Mouse (Mus musculus) heart, embryonic 16.5 days (tissue): ENCODE results near the gene Gemin8. TPM values are rescaled to one million over a fixed set of nuclear protein-coding genes. Genes with fewer than 3 reads are reported as not detected.

ENCODE experiments used
- ATAC-seq: fragments of 200-750 bp; cut with Nextera tagmentation; replicated peaks from 2 replicates; pipeline ENCODE4 v1.8.0; 2017; ENCODE audit warnings: moderate number of reproducible peaks; ENCODE audit not compliant: insufficient read depth, low FRiP score; ENCODE audit errors: extremely low read depth
- H3K27ac ChIP-seq: fragments of 300-500 bp; sonication (generic); 2 replicates; pipeline ENCODE4 v1.5.1; 2014; ENCODE audit warnings: mild to moderate bottlenecking, low read length, control low read depth, moderate library complexity
- H3K27me3 ChIP-seq: fragments of 300-500 bp; sonication (generic); 2 replicates; pipeline ENCODE4 v1.6.1; 2014; ENCODE audit warnings: low read length, mixed read lengths; ENCODE audit not compliant: control insufficient read depth, insufficient read depth
- H3K36me3 ChIP-seq: fragments of 300-500 bp; sonication (generic); 2 replicates; pipeline ENCODE4 v1.6.1; 2014; ENCODE audit not compliant: control insufficient read depth, insufficient read depth
- H3K4me1 ChIP-seq: fragments of 300-500 bp; sonication (generic); 2 replicates; pipeline ENCODE4 v1.6.1; 2014; ENCODE audit warnings: low read length, mixed read lengths; ENCODE audit not compliant: control insufficient read depth, insufficient read depth
- H3K4me2 ChIP-seq: fragments of 300-500 bp; sonication (generic); 2 replicates; pipeline ENCODE4 v1.6.1; 2014; ENCODE audit warnings: low read depth, mild to moderate bottlenecking, control low read depth, low read length
- H3K4me3 ChIP-seq: fragments of 300-500 bp; sonication (generic); 2 replicates; pipeline ENCODE4 v1.5.1; 2014; ENCODE audit warnings: mild to moderate bottlenecking, control low read depth, low read length
- H3K9ac ChIP-seq: fragments of 300-500 bp; sonication (generic); 2 replicates; pipeline ENCODE4 v1.6.1; 2014; ENCODE audit warnings: low read length, control low read depth
- H3K9me3 ChIP-seq: fragments of 300-500 bp; sonication (generic); replicated peaks from 2 replicates; pipeline ENCODE4 v1.6.1; 2016; ENCODE audit warnings: low read length; ENCODE audit not compliant: control insufficient read depth
- WGBS: fragments of 180-500 bp; shearing (Covaris S2); extraction: QIAGEN DNeasy Blood & Tissue Kit; methylation state at CpG from one replicate; pipeline ENCODE4 v1.1.7; 2014; 5-methylcytosine and 5-hydroxymethylcytosine counted together
- polyA plus RNA-seq: library from polyadenylated mRNA; unstranded; fragments of >200 nt; fragmentation: Nextera tagmentation; extraction: Ambion mirVana; gene quantifications from 2 replicates; pipeline ENCODE4 v1.2.1, GENCODE M21; 2015

The Gemin8 gene
- 6.8 and 7.6 TPM in 2 replicates for polyA plus RNA-seq

DNA sequence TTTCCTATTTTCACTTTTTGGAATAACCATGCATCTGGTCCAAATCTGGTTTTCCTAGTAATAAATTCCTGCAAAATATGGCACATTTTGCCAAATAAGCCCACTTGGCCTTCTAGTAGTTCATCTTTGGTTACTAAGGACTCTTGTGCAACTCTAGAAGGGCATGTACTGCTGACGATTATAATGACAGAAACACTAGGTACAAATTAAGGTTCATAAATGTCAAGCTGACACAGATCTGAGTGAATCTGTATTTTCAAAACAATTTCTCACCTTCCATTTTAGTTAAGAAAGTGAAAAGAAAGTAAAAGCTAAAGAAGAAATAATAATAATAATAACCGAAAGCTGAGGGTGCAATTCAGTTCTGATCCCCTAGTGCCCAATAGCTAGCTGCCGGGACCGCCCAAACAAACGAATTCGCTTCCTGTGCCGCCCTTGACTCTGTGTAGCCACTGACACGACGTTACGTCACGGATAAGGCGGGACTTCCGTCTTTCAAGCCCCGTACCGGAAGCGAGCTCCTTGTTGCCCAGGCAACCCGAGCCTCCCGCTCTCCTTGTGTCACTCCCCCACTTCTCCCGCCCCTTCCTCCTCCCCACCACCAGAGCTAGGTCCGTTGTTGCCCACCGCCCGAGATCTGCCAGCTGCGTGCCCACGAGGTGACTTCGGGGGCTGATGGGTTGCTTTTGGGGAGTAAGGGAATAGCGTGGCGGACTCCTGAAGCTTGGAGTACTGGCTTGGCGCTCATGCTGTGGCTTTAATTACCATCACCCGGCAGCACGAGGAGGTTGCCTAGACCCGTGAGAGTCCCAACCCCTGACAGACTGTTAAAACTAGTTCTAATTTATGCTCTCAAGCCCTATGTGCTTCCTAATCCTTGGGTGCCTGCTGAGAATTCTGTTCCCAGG lies at the start of gene Gemin8:
TSS of gene Gemin8 (plus strand) at position 563 of the 908 bp plus-strand sequence.
- Histone ChIP-seq H3K36me3 (no peaks in the 10 kb centered on the region), H3K4me2 (peak within 1 kb of the TSS; percentile 70), H3K27ac (peak within 1 kb of the TSS; percentile 79), H3K9ac (peak within 1 kb of the TSS; percentile 75), H3K4me1 (no peaks in the 10 kb centered on the region), H3K4me3 (peak within 1 kb of the TSS; percentile 75), H3K9me3 (no peaks in the 10 kb centered on the region), H3K27me3 (no peaks in the 10 kb centered on the region)
- WGBS: 13% methylated on average over 31 of the region's 31 CpGs
- peak; percentile 99 for ATAC-seq

DNA sequence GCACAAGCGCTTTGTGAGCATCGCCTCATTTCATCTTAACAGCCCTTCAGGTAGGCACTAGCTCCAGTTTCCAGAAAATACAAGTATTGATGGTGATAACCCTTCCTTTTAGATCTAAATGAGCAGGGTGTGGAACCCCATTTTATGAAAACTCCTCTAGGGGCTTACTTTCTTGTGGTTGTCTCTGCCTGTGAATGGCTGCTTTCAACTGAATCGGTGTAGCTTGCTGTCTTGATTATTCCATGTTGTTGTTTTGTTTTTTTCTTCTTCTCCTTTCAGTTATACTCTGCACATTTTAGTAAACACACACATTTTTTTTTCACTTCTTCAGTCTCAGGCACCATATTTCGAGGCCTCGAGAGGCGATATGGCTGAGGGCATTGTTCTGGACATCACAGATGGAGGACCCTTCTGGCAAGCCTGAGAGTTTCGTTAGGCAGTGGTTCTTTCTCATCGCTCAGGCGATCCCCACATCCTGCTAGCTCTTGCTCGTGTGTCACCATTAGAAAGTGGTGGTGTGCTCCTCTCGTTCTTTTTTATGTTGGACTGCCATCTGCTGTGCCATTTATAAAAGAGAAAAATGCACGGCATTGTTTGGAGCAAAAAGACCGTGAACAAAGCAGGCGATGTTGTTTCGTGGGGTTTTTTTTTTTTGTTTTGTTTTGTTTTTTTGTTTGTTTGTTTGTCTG lies 23.0 kb upstream of the Gemin8 start:
- Histone ChIP-seq H3K27ac (no peak overlapping the region), H3K36me3 (no peaks in the 10 kb centered on the region), H3K4me2 (no peak overlapping the region), H3K9me3 (no peaks in the 10 kb centered on the region), H3K9ac (no peak overlapping the region), H3K4me3 (no peak overlapping the region), H3K27me3 (no peaks in the 10 kb centered on the region), H3K4me1 (no peaks in the 10 kb centered on the region)
- no peak for ATAC-seq
- WGBS: 78% methylated on average over 15 of the region's 15 CpGs

DNA sequence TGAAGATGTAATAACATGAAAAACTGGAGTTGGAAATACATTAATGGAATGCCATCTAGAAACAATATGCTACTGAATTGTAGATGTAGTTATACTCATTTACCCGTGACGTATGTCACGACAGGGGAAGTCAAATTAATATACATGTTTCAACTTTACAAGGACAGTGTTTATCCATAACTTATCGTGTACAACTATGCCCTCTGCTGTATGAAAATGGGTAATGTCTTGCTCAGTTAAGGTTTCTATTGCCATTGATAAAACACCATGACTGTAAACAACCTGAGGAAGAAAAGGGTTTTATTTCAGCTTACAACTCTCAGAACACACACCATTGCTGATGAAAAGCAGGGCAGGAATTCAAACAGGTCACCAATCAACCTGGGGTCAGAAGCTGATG lies 7.5 kb upstream of the Gemin8 start:
- H3K9me3 ChIP-seq: no peaks in the 10 kb centered on the region
- H3K36me3 ChIP-seq: no peaks in the 10 kb centered on the region
- WGBS: 53% methylated on average over 4 of the region's 4 CpGs
- no peak overlapping the region for H3K4me2 ChIP-seq
- no peaks in the 10 kb centered on the region for H3K27me3 ChIP-seq
- no peak overlapping the region for H3K4me3 ChIP-seq
- H3K9ac ChIP-seq: no peak overlapping the region
- no peak overlapping the region for H3K27ac ChIP-seq
- no peaks in the 10 kb centered on the region for H3K4me1 ChIP-seq
- no peak for ATAC-seq

DNA sequence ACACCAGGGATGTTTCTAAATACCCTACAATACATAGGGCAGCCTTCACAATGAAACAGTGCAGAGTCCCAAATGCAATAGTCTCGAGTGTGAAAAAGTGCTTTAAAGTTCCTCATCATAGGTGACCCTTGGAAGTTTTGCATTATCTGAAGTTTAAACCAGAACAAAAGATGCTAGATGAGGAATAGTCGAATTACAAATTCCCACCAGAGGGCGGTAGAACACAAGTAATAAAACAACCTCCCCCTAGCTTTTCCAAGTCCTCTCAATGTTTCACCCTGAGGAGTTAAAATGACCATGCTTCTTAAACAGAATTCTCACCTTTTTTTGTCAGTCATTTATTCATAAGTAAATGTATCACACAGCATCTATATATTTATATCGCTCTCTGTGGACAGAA lies 2.9 kb upstream of the Gemin8 start:
- no peak for ATAC-seq
- no peaks in the 10 kb centered on the region for H3K27me3 ChIP-seq
- no peak overlapping the region for H3K9ac ChIP-seq
- H3K4me3 ChIP-seq: no peak overlapping the region
- no peak overlapping the region for H3K4me2 ChIP-seq
- H3K27ac ChIP-seq: no peak overlapping the region
- no peaks in the 10 kb centered on the region for H3K9me3 ChIP-seq
- 4% methylated on average over 4 of the region's 4 CpGs for WGBS
- H3K4me1 ChIP-seq: no peaks in the 10 kb centered on the region
- H3K36me3 ChIP-seq: no peaks in the 10 kb centered on the region

DNA sequence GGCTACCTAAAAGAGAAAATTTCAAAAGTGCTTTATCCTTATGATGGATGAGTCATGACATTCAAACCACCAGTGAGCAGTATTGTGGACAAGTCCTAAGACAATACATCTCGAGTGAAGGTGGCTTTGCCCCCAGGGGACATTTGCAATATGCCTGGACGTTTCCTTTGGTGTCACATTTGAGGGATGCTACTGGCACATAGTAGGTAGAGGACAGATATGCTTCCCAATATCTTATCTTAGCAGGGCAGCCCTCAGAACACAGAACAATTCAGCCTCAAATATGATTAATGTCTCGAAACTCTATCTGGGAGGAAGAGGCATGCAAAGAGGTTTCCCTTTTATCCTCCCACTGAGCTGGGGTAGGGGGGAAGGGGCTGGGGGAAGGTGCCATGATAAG lies 2.3 kb upstream of the Gemin8 start:
- Histone ChIP-seq H3K9me3 (no peaks in the 10 kb centered on the region), H3K4me2 (no peak overlapping the region), H3K4me3 (no peak overlapping the region), H3K27me3 (no peaks in the 10 kb centered on the region), H3K27ac (no peak overlapping the region), H3K9ac (no peak overlapping the region), H3K36me3 (no peaks in the 10 kb centered on the region), H3K4me1 (no peaks in the 10 kb centered on the region)
- WGBS: 26% methylated on average over 3 of the region's 3 CpGs
- no peak for ATAC-seq

DNA sequence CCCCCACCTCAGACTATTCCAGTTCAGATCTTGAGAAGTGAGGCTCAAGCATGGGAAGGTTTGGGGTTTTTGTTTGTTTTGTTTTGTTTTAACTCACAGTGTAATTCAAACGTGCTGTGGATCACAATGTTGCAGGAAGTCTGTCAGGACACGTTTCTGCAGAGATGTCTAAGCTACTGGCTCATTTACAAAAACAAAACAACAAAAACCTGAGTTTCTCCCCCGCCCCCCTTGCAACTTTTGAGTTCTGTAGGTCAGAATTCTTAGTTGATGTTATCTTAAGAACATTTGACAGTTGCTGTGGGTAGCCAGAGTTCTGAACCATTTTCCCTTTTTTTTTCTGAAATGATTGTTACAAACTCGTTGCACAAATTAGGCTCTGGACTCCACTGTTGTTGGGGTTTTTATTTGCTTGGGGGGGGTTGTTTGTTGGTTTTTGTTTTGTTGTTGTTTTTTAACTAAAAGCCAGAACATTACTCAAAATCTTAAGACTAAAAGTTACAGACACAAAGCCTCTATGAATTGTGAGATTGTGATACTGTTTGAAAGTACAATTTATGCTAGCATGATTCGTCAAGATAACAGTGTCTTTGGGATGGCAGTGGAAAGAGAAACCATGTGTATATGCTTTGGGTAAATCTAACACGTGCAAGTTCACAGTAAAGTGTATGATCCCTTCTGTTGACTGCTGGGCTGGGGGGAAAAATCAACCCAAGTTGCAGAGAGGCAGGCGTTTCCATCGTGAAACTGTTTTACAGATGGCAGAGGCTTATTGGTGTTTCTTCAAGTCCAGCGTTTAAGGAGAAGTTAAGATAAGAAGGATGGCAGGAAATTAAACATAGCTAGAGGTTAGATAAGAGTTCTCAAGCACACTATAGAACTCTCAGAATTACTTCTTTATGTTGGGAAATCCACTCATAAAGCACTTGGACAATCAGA lies 815 bp downstream of the Gemin8 start:
- peak overlapping the region; percentile 70 for H3K4me2 ChIP-seq
- 16% methylated on average over 9 of the region's 9 CpGs for WGBS
- H3K36me3 ChIP-seq: no peaks in the 10 kb centered on the region
- H3K27ac ChIP-seq: peak overlapping the region; percentile 79
- peak overlapping the region; percentile 75 for H3K9ac ChIP-seq
- ATAC-seq: no peak
- H3K27me3 ChIP-seq: no peaks in the 10 kb centered on the region
- H3K4me1 ChIP-seq: no peaks in the 10 kb centered on the region
- peak overlapping the region; percentile 75 for H3K4me3 ChIP-seq
- no peaks in the 10 kb centered on the region for H3K9me3 ChIP-seq

DNA sequence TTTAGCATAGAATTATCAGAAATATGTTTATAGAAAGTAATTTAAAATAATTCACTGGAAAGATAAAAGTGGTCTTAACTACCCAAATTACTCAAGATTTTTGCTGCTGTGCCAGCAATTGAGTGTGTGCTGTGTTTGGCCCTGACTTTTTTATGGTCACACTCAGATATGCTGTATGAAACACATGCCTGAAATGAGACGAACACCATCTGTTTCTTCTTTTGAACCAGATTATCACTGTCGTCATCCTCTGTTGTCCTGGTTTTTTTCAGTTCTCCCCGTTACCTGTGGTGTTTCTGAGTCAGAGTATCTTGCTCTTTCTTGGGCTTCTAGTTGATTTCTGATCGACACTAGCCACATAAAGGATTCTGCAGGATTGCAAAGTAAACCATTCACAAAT lies 1.8 kb downstream of the Gemin8 start:
- Histone ChIP-seq H3K27ac (no peak overlapping the region), H3K4me2 (no peak overlapping the region), H3K9ac (no peak overlapping the region), H3K36me3 (no peaks in the 10 kb centered on the region), H3K4me3 (no peak overlapping the region), H3K4me1 (no peaks in the 10 kb centered on the region), H3K27me3 (no peaks in the 10 kb centered on the region), H3K9me3 (no peaks in the 10 kb centered on the region)
- WGBS: 53% methylated on average over 4 of the region's 4 CpGs
- no peak for ATAC-seq

DNA sequence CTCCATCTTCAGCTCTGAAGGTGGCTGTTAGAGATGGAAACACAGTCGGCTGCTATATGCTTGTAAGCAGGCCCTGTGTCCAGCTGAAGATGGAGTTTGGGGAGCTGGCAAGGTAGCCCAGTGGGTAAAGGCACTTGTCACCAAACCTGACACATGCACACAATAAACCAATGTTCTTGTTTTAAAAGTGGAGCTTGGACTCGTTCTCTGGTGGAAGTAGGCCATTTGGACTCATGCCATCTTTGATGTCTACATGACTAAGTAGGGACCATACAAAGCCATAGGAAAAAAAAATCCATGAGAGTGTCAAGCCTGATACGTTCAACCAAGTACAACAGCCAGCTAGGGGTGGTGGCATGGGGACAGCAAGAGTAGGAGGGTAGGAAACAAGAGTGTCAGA lies 2.4 kb downstream of the Gemin8 start:
- H3K27me3 ChIP-seq: no peaks in the 10 kb centered on the region
- no peaks in the 10 kb centered on the region for H3K9me3 ChIP-seq
- H3K4me1 ChIP-seq: no peaks in the 10 kb centered on the region
- H3K4me2 ChIP-seq: no peak overlapping the region
- WGBS: 42% methylated on average over 3 of the region's 3 CpGs
- no peak overlapping the region for H3K27ac ChIP-seq
- H3K4me3 ChIP-seq: no peak overlapping the region
- no peak for ATAC-seq
- H3K9ac ChIP-seq: no peak overlapping the region
- H3K36me3 ChIP-seq: 0 out of 2 replicates have a peak, but pooled peaks cover 3% of the 10 kb centered on the region
